Mouse (Mus musculus): Measurements from ENCODE around the gene Prkra. TPM values are rescaled to one million over a fixed set of nuclear protein-coding genes. Genes with fewer than 3 reads are reported as not detected.

The Prkra gene
- polyA plus RNA-seq, 1 experiment from 2014 or later = 73.4 TPM

DNA sequence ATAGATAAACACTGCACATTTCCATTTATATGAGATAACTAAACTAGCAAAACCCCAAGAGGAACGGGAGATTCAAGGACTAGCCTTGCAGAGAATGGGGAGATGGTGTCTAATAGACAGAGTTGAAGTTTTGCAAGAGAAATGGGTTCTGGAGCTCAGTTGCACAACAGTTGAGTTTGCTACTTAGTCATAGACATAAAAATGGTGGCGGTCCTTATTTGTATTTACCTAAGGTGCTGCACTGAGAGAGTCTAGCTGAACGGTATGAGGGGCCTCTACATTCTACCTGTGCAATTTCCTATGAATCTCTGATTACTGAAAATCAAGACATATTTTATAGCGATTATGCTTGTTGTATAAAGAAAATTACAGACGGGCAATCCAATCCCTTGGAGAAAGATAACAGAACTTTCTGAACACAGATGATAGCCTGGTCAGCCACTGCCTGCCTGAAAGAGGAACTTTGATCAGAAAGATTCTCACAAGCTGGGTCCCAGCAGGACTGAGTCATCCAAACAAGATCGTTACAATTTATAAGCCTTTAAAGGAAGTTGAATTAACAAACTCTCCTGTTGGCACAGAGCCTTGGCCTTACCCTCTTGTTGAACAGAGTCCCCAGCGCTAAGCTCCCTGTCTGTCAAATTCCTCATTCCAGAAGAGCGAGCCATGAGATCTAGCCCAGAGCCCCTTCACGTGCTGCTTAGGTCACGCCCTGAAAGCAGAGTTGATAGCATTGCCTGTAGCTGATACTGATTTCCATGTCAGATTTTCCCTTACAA lies 37.3 kb downstream of the Prkra start:
- ATAC-seq (ENCODE audit: low FRiP score, low read depth) = no peak
- no peaks in the 10 kb centered on the region for H3K36me3 ChIP-seq
- WGBS = 71% methylated on average over 10 of the region's 10 CpGs

DNA sequence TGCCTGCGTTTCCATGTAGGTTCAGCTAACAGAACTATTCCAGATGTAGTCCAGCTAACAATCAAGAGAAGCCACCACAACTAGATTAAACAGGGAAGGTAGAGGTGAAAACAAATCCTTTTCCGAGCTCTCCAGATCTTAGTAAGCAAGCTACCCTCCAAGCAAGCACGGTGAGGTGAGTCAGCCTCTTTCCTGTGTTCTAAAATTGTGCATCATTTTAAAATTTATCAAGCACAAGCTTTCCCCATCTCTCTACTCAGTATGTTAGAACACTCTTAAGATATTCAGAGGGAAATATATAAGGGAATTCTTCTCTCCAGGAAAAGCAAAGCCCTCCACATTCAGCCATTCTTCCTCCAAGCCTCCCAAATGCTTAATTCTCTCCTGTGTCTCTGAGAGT lies 41.1 kb downstream of the Prkra start:
- Histone ChIP-seq H3K36me3 (no peaks in the 10 kb centered on the region), H3K4me3 (no peak overlapping the region), H3K9me3 (no peaks in the 10 kb centered on the region), H3K4me2 (replicated peaks) (no peak overlapping the region), H3K4me1 (no peaks in the 10 kb centered on the region), H3K9ac (no peak overlapping the region), H3K27me3 (no peaks in the 10 kb centered on the region), H3K27ac (no peak overlapping the region)
- no peak for ATAC-seq (ENCODE audit: low FRiP score, low read depth)
- WGBS = 56% methylated on average over 3 of the region's 3 CpGs

More for the DNA sequence above, 37.3 kb downstream of the Prkra start:
- Histone ChIP-seq H3K4me3 (no peak overlapping the region), H3K4me1 (no peaks in the 10 kb centered on the region), H3K9ac (no peak overlapping the region), H3K27me3 (no peaks in the 10 kb centered on the region), H3K27ac (no peak overlapping the region), H3K4me2 (replicated peaks) (no peak overlapping the region), H3K9me3 (no peaks in the 10 kb centered on the region)

DNA sequence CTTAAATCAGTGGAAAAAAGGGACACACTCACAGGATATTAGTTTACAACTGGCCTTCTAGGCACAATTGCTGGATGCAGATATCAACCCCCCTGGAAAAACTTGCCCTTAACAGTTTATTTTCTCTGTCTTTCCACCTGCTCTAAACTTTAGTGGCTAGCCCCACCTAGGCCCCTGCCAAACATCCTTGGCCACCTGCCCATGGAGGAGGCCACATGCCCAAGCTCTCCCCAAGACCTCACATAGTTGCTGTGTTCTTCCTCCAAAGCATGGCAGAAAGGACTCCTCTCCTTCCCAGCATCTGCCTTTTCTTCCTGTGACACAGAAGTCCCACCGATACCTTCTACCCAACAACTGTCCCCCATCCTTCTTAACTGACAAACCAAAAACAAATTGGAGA lies 45.6 kb downstream of the Prkra start:
- no peaks in the 10 kb centered on the region for H3K9me3 ChIP-seq
- H3K4me2 ChIP-seq (replicated peaks) = no peak overlapping the region
- 95% methylated on average over 1 of the region's 1 CpGs for WGBS
- no peaks in the 10 kb centered on the region for H3K27me3 ChIP-seq
- no peak for ATAC-seq (ENCODE audit: low FRiP score, low read depth)
- no peak overlapping the region for H3K27ac ChIP-seq
- no peak overlapping the region for H3K4me3 ChIP-seq
- no peaks in the 10 kb centered on the region for H3K36me3 ChIP-seq
- H3K9ac ChIP-seq = no peak overlapping the region
- H3K4me1 ChIP-seq = no peaks in the 10 kb centered on the region

DNA sequence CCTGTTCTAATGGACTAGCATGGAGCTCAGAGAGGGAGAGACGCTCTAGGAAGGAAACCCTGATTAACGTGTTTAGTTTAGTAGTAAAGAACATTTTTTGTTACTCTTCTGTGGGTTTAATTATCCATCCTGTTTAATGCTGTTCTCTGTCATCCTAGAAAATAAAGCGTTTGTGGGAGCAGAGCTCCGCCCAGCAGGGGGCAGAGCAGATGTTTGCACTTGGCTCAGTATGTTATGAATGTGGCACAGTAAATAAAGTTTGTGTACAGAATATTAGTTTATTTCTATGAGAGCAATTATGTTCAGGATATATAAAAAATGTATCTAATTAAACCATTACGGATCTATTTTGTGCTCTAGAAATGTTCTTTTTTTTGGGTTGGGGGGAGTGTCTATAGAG lies 48.6 kb downstream of the Prkra start:
- no peak for ATAC-seq (ENCODE audit: low FRiP score, low read depth)
- H3K9ac ChIP-seq = no peak overlapping the region
- WGBS = 56% methylated on average over 5 of the region's 5 CpGs
- peaks cover 13% of the 10 kb centered on the region for H3K36me3 ChIP-seq
- no peaks in the 10 kb centered on the region for H3K9me3 ChIP-seq
- H3K27ac ChIP-seq = no peak overlapping the region
- no peak overlapping the region for H3K4me3 ChIP-seq
- H3K4me2 ChIP-seq (replicated peaks) = no peak overlapping the region
- H3K4me1 ChIP-seq = no peaks in the 10 kb centered on the region
- no peaks in the 10 kb centered on the region for H3K27me3 ChIP-seq

DNA sequence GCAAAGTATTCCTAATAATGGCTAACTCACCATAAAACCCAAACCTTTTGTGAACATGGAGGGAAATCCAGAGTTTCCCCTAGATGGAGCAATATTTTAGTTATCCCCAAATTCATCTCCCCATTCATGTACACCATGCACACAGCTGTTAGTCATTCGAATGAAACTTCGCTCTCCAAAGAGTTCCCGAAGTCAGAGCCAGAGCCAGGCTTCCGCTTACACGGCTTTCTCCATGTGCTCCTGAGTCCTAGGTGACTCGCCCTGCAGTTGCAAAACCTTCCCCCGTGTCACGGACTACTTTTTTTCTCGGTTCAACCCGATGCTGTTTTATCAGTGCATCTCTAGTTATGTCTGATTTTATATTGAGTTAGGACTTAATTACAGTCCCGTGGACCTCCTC lies 50.3 kb downstream of the Prkra start:
- Histone ChIP-seq H3K9ac (no peak overlapping the region), H3K27me3 (no peaks in the 10 kb centered on the region), H3K27ac (no peak overlapping the region), H3K4me3 (no peak overlapping the region), H3K36me3 (peaks cover 20% of the 10 kb centered on the region), H3K4me1 (no peaks in the 10 kb centered on the region), H3K4me2 (replicated peaks) (no peak overlapping the region), H3K9me3 (no peaks in the 10 kb centered on the region)
- 55% methylated on average over 11 of the region's 11 CpGs for WGBS
- ATAC-seq (ENCODE audit: low FRiP score, low read depth) = peak; percentile 44; the same call in 1 of the 2 replicates

DNA sequence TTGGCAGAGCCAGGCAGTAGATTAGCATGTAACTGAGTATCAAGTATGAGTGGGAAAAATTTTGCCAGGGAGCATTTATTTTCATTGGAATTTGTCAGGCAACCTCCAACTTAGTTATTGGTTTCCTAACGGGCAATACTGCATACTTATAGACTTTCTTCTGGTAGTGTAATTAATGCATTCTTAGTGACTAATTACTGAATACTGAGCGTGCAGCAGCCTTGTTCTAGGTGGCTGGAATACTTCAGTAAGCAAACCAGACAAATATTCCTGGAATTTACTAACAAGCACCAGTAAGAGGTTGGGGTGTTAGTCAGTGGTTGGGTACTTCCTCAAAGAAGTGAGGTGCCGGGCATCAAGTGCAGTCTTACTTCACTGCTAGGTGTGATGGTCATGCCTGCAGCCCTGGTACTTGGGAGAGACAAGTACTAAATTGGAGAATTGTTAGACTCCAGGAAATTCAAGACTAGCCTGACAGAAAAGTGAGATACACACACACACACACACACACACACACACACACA lies 55.4 kb downstream of the Prkra start:
- no peak for ATAC-seq (ENCODE audit: low FRiP score, low read depth)

DNA sequence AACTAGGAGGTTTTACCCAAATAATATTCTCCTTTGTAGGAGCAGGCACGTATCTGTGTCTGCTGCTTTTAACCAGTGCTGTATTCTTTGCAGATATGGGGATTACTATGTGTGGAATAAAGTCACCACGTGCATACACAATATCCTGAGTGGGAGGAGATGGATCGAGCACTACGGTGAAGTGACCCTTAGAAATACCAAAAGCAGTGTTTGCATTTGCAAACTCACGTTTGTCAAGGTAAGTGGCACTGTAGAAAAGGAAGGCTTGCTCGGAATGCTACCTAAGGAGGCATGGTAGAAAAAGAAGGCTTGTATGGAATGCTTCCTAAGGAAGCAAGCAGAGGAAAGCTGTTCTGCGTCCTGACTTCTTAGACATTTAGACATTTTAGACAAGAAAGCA lies 57.6 kb downstream of the Prkra start:
- WGBS = 92% methylated on average over 7 of the region's 7 CpGs
- peaks cover 26% of the 10 kb centered on the region for H3K36me3 ChIP-seq
- H3K4me1 ChIP-seq = no peaks in the 10 kb centered on the region
- no peak for ATAC-seq (ENCODE audit: low FRiP score, low read depth)
- no peak overlapping the region for H3K4me2 ChIP-seq (replicated peaks)
- no peak overlapping the region for H3K4me3 ChIP-seq
- H3K9ac ChIP-seq = no peak overlapping the region
- no peak overlapping the region for H3K27ac ChIP-seq
- no peaks in the 10 kb centered on the region for H3K9me3 ChIP-seq
- H3K27me3 ChIP-seq = no peaks in the 10 kb centered on the region

More for the DNA sequence above, 55.4 kb downstream of the Prkra start:
- H3K4me2 ChIP-seq (replicated peaks) = no peak overlapping the region
- no peak overlapping the region for H3K9ac ChIP-seq
- no peak overlapping the region for H3K4me3 ChIP-seq
- no peaks in the 10 kb centered on the region for H3K9me3 ChIP-seq
- WGBS = 43% methylated on average over 3 of the region's 3 CpGs
- no peaks in the 10 kb centered on the region for H3K4me1 ChIP-seq
- H3K36me3 ChIP-seq = peaks cover 23% of the 10 kb centered on the region
- no peak overlapping the region for H3K27ac ChIP-seq
- no peaks in the 10 kb centered on the region for H3K27me3 ChIP-seq

DNA sequence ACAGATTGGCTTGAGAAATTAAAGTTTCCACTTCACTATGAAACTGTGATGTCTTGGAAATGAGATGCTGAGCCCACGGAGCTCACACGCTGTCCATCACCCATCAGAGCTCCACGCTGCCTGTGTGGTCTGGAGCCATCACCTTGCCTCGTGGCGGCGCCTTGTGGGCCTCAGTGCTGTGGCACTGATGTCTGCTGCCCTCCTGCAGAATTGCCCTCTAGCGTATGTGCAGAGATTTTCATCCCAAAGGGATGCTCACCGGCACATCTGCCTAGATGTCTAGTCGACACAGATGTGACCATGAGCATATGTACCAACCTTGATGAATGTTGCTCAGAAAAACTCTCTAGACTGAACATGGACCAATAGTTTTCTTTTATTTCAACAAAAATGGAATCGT lies 60.9 kb downstream of the Prkra start:
- no peaks in the 10 kb centered on the region for H3K4me1 ChIP-seq
- H3K27me3 ChIP-seq = no peaks in the 10 kb centered on the region
- no peaks in the 10 kb centered on the region for H3K9me3 ChIP-seq
- peaks cover 28% of the 10 kb centered on the region for H3K36me3 ChIP-seq
- no peak for ATAC-seq (ENCODE audit: low FRiP score, low read depth)
- 86% methylated on average over 10 of the region's 10 CpGs for WGBS
- H3K9ac ChIP-seq = no peak overlapping the region
- no peak overlapping the region for H3K4me2 ChIP-seq (replicated peaks)
- no peak overlapping the region for H3K27ac ChIP-seq
- H3K4me3 ChIP-seq = no peak overlapping the region

DNA sequence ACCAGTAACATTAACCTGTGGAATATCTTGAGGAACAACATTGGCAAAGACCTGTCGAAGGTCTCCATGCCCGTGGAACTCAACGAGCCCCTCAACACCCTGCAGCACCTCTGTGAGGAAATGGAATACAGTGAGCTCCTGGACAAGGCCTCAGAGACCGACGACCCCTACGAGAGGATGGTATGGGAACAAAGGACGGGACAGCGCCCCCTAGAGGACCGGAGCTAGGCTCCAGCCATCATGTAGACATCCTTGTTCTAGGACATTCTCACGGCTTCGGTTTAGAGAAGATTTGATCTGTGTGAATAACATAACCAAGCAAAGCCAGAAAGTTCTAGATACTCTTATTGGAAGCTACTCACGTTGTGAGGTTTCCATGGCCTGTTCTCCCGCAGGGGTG lies 62.7 kb downstream of the Prkra start:
- Histone ChIP-seq H3K27me3 (no peaks in the 10 kb centered on the region), H3K4me3 (no peak overlapping the region), H3K9ac (no peak overlapping the region), H3K9me3 (no peaks in the 10 kb centered on the region), H3K4me2 (replicated peaks) (no peak overlapping the region), H3K36me3 (peaks cover 29% of the 10 kb centered on the region), H3K4me1 (no peaks in the 10 kb centered on the region), H3K27ac (no peak overlapping the region)
- no peak for ATAC-seq (ENCODE audit: low FRiP score, low read depth)
- 87% methylated on average over 13 of the region's 13 CpGs for WGBS

Other genes with a start within 250 kb of the Prkra start
- 17.8 and 19.1 TPM in 2 replicates for gene Osbpl6, start 241.5 kb downstream of the Prkra start, polyA plus RNA-seq (2015; fragmentation: Nextera tagmentation; extraction: Ambion mirVana)
- gene Pjvk, start 461 bp upstream of the Prkra start, polyA plus RNA-seq (2015; fragmentation: Nextera tagmentation; extraction: Ambion mirVana) = 0.59 and 0.69 TPM in 2 replicates
- gene Fkbp7, start 25.1 kb upstream of the Prkra start, polyA plus RNA-seq (2015; fragmentation: Nextera tagmentation; extraction: Ambion mirVana) = 103 and 113 TPM in 2 replicates
- 9.6 and 11.7 TPM in 2 replicates for gene Plekha3, start 27.3 kb upstream of the Prkra start, polyA plus RNA-seq (2015; fragmentation: Nextera tagmentation; extraction: Ambion mirVana)

Measured in limb, embryonic 13.5 days (tissue).